11 mouse cellular contexts compared by ENCODE assay signal in genomic region chr2:128392344-128392743, GRCm38 (mm10).
DNase-seq lines count a peak whose midpoint lies in the region; ATAC-seq and TF ChIP-seq lines count a peak whose summit lies in the region.
"Had no signal": no experiment of that assay in that cellular context is flagged by ENCODE, and none has a peak within 500 bp of the region (broad histone marks: within the 10 kb centered on the region; RNA-seq: fewer than 3 reads in every experiment).

No protein-coding gene starts in this region.

- H3K9ac ChIP-seq in forebrain, embryonic 11.5 days (ENCODE audit: low read length) = no peak overlapping the region
- no peak overlapping the region for H3K9ac ChIP-seq in forebrain, embryonic 16.5 days (replicated peaks; ENCODE audit: low read depth, low read length)
- no peak overlapping the region for H3K9ac ChIP-seq in lung, embryonic 16.5 days (ENCODE audit: low read length)
- H3K9ac ChIP-seq in embryonic facial prominence, embryonic 13.5 days = no peak overlapping the region
- H3K9ac ChIP-seq: stomach, embryonic 15.5 days had no signal

- TF ChIP-seq POLR2A in lung, adult 2 months (IDR thresholded peaks at IDR 0.05; ENCODE audit: borderline replicate concordance, extremely low read depth, low read depth, low read length) = no peak

- no peak for TF ChIP-seq CTCF in lung, adult 2 months (IDR thresholded peaks at IDR 0.05; ENCODE audit: insufficient read depth, low read length)

- H3K27ac ChIP-seq in forebrain, embryonic 11.5 days (ENCODE audit: low read depth, low read length) = no peak overlapping the region
- no peak overlapping the region for H3K27ac ChIP-seq in forebrain, embryonic 16.5 days (ENCODE audit: low read length)
- no peak overlapping the region for H3K27ac ChIP-seq in lung, embryonic 16.5 days (ENCODE audit: low read length)
- no peak overlapping the region for H3K27ac ChIP-seq in embryonic facial prominence, embryonic 13.5 days
- H3K27ac ChIP-seq: stomach, embryonic 15.5 days had no signal

- ATAC-seq in forebrain, embryonic 11.5 days (replicated peaks; ENCODE audit: low FRiP score) = no peak
- ATAC-seq in forebrain, embryonic 16.5 days = no peak
- ATAC-seq in lung, embryonic 16.5 days (ENCODE audit: low read depth) = no peak
- ATAC-seq in embryonic facial prominence, embryonic 13.5 days (ENCODE audit: insufficient number of reproducible peaks, insufficient read depth, low FRiP score, low TSS enrichment, low read depth) = no peak

- peak overlapping the region; percentile 11; the same call in 1 of the 2 replicates for H3K4me2 ChIP-seq in forebrain, embryonic 11.5 days (ENCODE audit: low read depth, low read length, severe bottlenecking)
- no peak overlapping the region for H3K4me2 ChIP-seq in forebrain, embryonic 16.5 days (ENCODE audit: low read length)
- 0 out of 2 replicates have a peak overlapping the region, but pooled peaks have one; percentile 13 for H3K4me2 ChIP-seq in lung, embryonic 16.5 days (ENCODE audit: low read depth, low read length)
- H3K4me2 ChIP-seq in embryonic facial prominence, embryonic 13.5 days = peak overlapping the region; percentile 7; the same call in 1 of the 2 replicates

- no peaks in the 10 kb centered on the region for H3K36me3 ChIP-seq in forebrain, embryonic 11.5 days (ENCODE audit: control insufficient read depth, insufficient read depth, low read length)
- H3K36me3 ChIP-seq in forebrain, embryonic 16.5 days (ENCODE audit: control insufficient read depth, insufficient read depth) = no peaks in the 10 kb centered on the region
- no peaks in the 10 kb centered on the region for H3K36me3 ChIP-seq in lung, embryonic 16.5 days (ENCODE audit: control insufficient read depth, insufficient read depth, low read length)
- no peaks in the 10 kb centered on the region for H3K36me3 ChIP-seq in embryonic facial prominence, embryonic 13.5 days
- H3K36me3 ChIP-seq: stomach, embryonic 15.5 days had no signal

- WGBS in forebrain, embryonic 11.5 days = 7% methylated on average over 9 of the region's 9 CpGs
- WGBS in forebrain, embryonic 16.5 days = 22% methylated on average over 9 of the region's 9 CpGs
- 18% methylated on average over 9 of the region's 9 CpGs for WGBS in lung, embryonic 16.5 days
- 31% methylated on average over 9 of the region's 9 CpGs for WGBS in lung, adult 2 months
- 5% methylated on average over 9 of the region's 9 CpGs for WGBS in embryonic facial prominence, embryonic 13.5 days

- no peaks in the 10 kb centered on the region for H3K9me3 ChIP-seq in forebrain, embryonic 11.5 days (ENCODE audit: control insufficient read depth, low read length)
- H3K9me3 ChIP-seq in forebrain, embryonic 16.5 days (ENCODE audit: control insufficient read depth, low read length) = no peaks in the 10 kb centered on the region
- H3K9me3 ChIP-seq in lung, embryonic 16.5 days (ENCODE audit: control insufficient read depth, low read length) = no peaks in the 10 kb centered on the region
- H3K9me3 ChIP-seq in embryonic facial prominence, embryonic 13.5 days = no peaks in the 10 kb centered on the region
- H3K9me3 ChIP-seq: stomach, embryonic 15.5 days had no signal

- H3K4me1 ChIP-seq in forebrain, embryonic 11.5 days (replicated peaks; ENCODE audit: control insufficient read depth, insufficient read depth, low read length) = peaks cover 11% of the 10 kb centered on the region
- no peaks in the 10 kb centered on the region for H3K4me1 ChIP-seq in forebrain, embryonic 16.5 days (replicated peaks; ENCODE audit: control insufficient read depth, insufficient read depth, low read length)
- H3K4me1 ChIP-seq in lung, embryonic 16.5 days (replicated peaks; ENCODE audit: control insufficient read depth, insufficient read depth, low read length) = peaks cover 36% of the 10 kb centered on the region
- peaks cover 11% of the 10 kb centered on the region for H3K4me1 ChIP-seq in lung, adult 2 months (ENCODE audit: control insufficient read depth, insufficient read depth, low read length)
- H3K4me1 ChIP-seq in embryonic facial prominence, embryonic 13.5 days = peaks cover 37% of the 10 kb centered on the region

- no peak overlapping the region for H3K4me3 ChIP-seq in forebrain, embryonic 11.5 days (ENCODE audit: low read depth, low read length)
- no peak overlapping the region for H3K4me3 ChIP-seq in forebrain, embryonic 16.5 days (replicated peaks; ENCODE audit: low read length)
- H3K4me3 ChIP-seq in lung, embryonic 16.5 days (ENCODE audit: low read length) = no peak overlapping the region
- H3K4me3 ChIP-seq in lung, adult 2 months (replicated peaks; ENCODE audit: extremely low read depth, low read depth, low read length) = no peak overlapping the region
- no peak overlapping the region for H3K4me3 ChIP-seq in embryonic facial prominence, embryonic 13.5 days
- H3K4me3 ChIP-seq: stomach, embryonic 15.5 days had no signal

- no peak for DNase-seq in forebrain, embryonic 11.5 days (ENCODE audit: low spot score)
- DNase-seq in lung, adult 2 months = no peak
- DNase-seq in monocyte, adult 2 months (ENCODE audit: low read depth in 1 of 2, low spot score in 2 of 2) = peak; percentile 33 to 42
- no peak for DNase-seq in urinary bladder, postnatal 10 days (ENCODE audit: low spot score)
- no peak for DNase-seq in cerebellum, adult 9-11 months
- DNase-seq: cerebellum, adult 8-10 months; kidney, adult 2 months had no signal

- no peaks in the 10 kb centered on the region; the same call in 1 of the 2 replicates for H3K27me3 ChIP-seq in forebrain, embryonic 11.5 days (ENCODE audit: control insufficient read depth, insufficient read depth, low read length)
- 0 out of 2 replicates have a peak, but pooled peaks cover 2% of the 10 kb centered on the region for H3K27me3 ChIP-seq in forebrain, embryonic 16.5 days (replicated peaks; ENCODE audit: control insufficient read depth, insufficient read depth, low read length)
- no peaks in the 10 kb centered on the region for H3K27me3 ChIP-seq in lung, embryonic 16.5 days (ENCODE audit: control insufficient read depth, insufficient read depth, low read depth, low read length)
- peaks cover 37% of the 10 kb centered on the region for H3K27me3 ChIP-seq in embryonic facial prominence, embryonic 13.5 days
- H3K27me3 ChIP-seq: stomach, embryonic 15.5 days had no signal

Comparison
In these comparisons a context has a peak if more than half of its experiments do, and no peak if none do; other contexts are left out.
1. DNase-seq: peak in monocyte, adult 2 months (2 of 2); none in forebrain, embryonic 11.5 days (single experiment), lung, adult 2 months (single experiment), urinary bladder, postnatal 10 days (single experiment) and cerebellum, adult 9-11 months (single experiment).